Mouse (Mus musculus) ovary, postnatal 36 days (tissue): Measurements from ENCODE around the gene Hist1h3c.

ENCODE experiments used
- DNase-seq: peaks from one replicate; pipeline ENCODE4 v3.0.0; 2022; ENCODE audit warnings: low spot score, mixed read lengths

The Hist1h3c gene

GRCm38 (mm10) chr13:23757211-23757773, 11.9 kb upstream of the Hist1h3c start:
- DNase-seq, result no peak

- DNase-seq, result peak; percentile 75
Observed at GRCm38 (mm10) chr13:23756790-23757189, 11.4 kb upstream of the Hist1h3c start, which contains the start of gene Hist1h4b. Gene Hist1h4b (plus strand): TSS chr13:23757013.

GRCm38 (mm10) chr13:23755000-23755399, 9.6 kb upstream of the Hist1h3c start:
- DNase-seq, result no peak

GRCm38 (mm10) chr13:23753314-23754078, 8.1 kb upstream of the Hist1h3c start:
- DNase-seq, result no peak

- DNase-seq, result no peak
Observed at GRCm38 (mm10) chr13:23752742-23753172, 7.4 kb upstream of the Hist1h3c start.

GRCm38 (mm10) chr13:23752067-23752741, 6.8 kb upstream of the Hist1h3c start, which contains the start of gene Hist1h3b:
Gene Hist1h3b (plus strand): TSS chr13:23752267.
- DNase-seq, result peak; percentile 83

GRCm38 (mm10) chr13:23751478-23751956, 6.1 kb upstream of the Hist1h3c start:
- no peak for DNase-seq

- peak; percentile 55 for DNase-seq
Observed at GRCm38 (mm10) chr13:23750839-23751477, 5.6 kb upstream of the Hist1h3c start, which contains the start of gene Hist1h2ab. Gene Hist1h2ab (plus strand): TSS chr13:23751126.

GRCm38 (mm10) chr13:23749563-23750121, 4.2 kb upstream of the Hist1h3c start:
- no peak for DNase-seq

- DNase-seq, result no peak
Observed at GRCm38 (mm10) chr13:23747892-23748288, 2.5 kb upstream of the Hist1h3c start.

- DNase-seq, result no peak
Observed at GRCm38 (mm10) chr13:23747081-23747891, 1.9 kb upstream of the Hist1h3c start.

- DNase-seq, result peak; percentile 67
Observed at GRCm38 (mm10) chr13:23746201-23747080, 1.0 kb upstream of the Hist1h3c start, which contains the start of gene Hist1h2bb. Gene Hist1h2bb (plus strand): TSS chr13:23746734.

- DNase-seq, result no peak
Observed at GRCm38 (mm10) chr13:23744421-23745380, 701 bp downstream of the Hist1h3c start.

- no peak for DNase-seq
Observed at GRCm38 (mm10) chr13:23743963-23744362, 1.4 kb downstream of the Hist1h3c start.

GRCm38 (mm10) chr13:23743215-23743614, 2.2 kb downstream of the Hist1h3c start:
- no peak for DNase-seq

GRCm38 (mm10) chr13:23742007-23742406, 3.4 kb downstream of the Hist1h3c start:
- no peak for DNase-seq

GRCm38 (mm10) chr13:23740910-23741309, 4.5 kb downstream of the Hist1h3c start:
- DNase-seq, result no peak

- no peak for DNase-seq
Observed at GRCm38 (mm10) chr13:23740256-23740840, 5.1 kb downstream of the Hist1h3c start.
